Mouse (Mus musculus): ENCODE measurements around the gene Acvr2a.

Acvr2a gene

GRCm38 (mm10) chr2:48868199-48868913, 54.4 kb downstream of the Acvr2a start:
- DNase-seq (ENCODE audit: low read depth, low spot score): no peak

GRCm38 (mm10) chr2:48885945-48886344, 72.0 kb downstream of the Acvr2a start:
- peak; percentile 78 for DNase-seq (ENCODE audit: low read depth, low spot score)

- DNase-seq (ENCODE audit: low read depth, low spot score): no peak
Observed at GRCm38 (mm10) chr2:48895186-48895585, 81.3 kb downstream of the Acvr2a start.

- DNase-seq (ENCODE audit: low read depth, low spot score): peak; percentile 60
Observed at GRCm38 (mm10) chr2:48908866-48909265, 95.0 kb downstream of the Acvr2a start.

GRCm38 (mm10) chr2:48914185-48914584, 100.3 kb downstream of the Acvr2a start:
- peak; percentile 10 for DNase-seq (ENCODE audit: low read depth, low spot score)

GRCm38 (mm10) chr2:48915832-48916231, 101.9 kb downstream of the Acvr2a start:
- no peak for DNase-seq (ENCODE audit: low read depth, low spot score)

GRCm38 (mm10) chr2:48935058-48935457, 121.1 kb downstream of the Acvr2a start:
- no peak for DNase-seq (ENCODE audit: low read depth, low spot score)

- no peak for DNase-seq (ENCODE audit: low read depth, low spot score)
Observed at GRCm38 (mm10) chr2:48947761-48948160, 133.9 kb downstream of the Acvr2a start.

GRCm38 (mm10) chr2:48948841-48949584, 135.1 kb downstream of the Acvr2a start, which contains the start of gene Mbd5:
Mbd5 (plus strand) TSS chr2:48949508.
- DNase-seq (ENCODE audit: low read depth, low spot score): peak; percentile 99

GRCm38 (mm10) chr2:48949743-48950251, 135.9 kb downstream of the Acvr2a start:
- DNase-seq (ENCODE audit: low read depth, low spot score): no peak

GRCm38 (mm10) chr2:48950252-48950315, 136.2 kb downstream of the Acvr2a start, which contains the start of gene Orc4:
Orc4 (minus strand) TSS chr2:48950277.
- no peak for DNase-seq (ENCODE audit: low read depth, low spot score)

- DNase-seq (ENCODE audit: low read depth, low spot score): no peak
Observed at GRCm38 (mm10) chr2:48950316-48950880, 136.5 kb downstream of the Acvr2a start.

All from CD4-positive, CD25-positive, alpha-beta regulatory T cell, adult 2 months (primary cell).